Mouse (Mus musculus): ENCODE results near the gene Mov10. TPM values are rescaled to one million over a fixed set of nuclear protein-coding genes. Genes with fewer than 3 reads are reported as not detected.
"Not testable (repeated sequence)": the region's sequence is repeated elsewhere in the genome, so short reads cannot be mapped to it uniquely, and the experiment has no call there.

Gene Mov10
- 11.0 and 17.3 TPM in 2 replicates for total RNA-seq (2014; fragmentation: Nextera tagmentation)
- total RNA-seq (2017) = 1.9 and 3.1 TPM in 2 replicates

DNA sequence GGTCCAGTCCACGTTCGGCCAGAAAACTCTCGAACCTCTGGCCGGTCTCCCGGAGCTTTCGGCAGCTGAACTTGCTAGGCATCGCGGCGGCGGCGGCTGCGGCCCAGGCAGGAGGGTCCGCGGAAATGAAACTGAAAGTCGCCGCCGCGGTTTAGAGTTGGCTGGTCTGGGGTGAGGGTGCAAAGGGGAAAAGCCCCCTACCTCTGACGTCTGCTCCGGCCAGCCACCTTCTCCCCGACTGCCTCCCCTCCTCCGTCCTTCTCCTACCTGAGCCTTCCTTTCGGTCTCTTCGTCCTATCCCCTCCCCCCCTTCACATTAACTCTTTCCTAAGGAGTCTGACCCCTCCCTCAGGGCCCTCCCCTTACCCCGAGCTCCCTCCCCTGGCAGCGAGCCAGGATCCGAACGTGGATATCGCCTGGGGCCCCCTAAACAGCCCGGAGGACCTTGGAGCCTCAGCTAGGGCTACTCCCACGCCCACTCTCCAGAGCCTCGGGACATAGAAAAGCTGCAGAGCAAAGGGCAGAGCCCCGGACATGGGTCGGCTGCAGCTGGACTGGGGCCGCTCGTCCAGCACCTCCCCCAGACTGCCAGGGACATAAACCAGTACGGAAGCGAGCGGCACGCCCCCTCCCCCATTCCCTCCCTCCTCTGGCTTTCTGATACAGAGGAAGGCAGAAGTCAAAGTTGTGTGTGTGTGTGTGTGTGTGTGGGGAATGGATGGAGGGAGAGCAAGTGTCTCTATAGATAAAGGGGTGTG lies at the start of gene Mov10:
Gene Mov10 (minus strand): TSS at position 573 of the 758 bp plus-strand sequence.
- ATAC-seq (replicated peaks; ENCODE audit: low FRiP score, low TSS enrichment, poor library complexity, severe bottlenecking) = peak; percentile 78

DNA sequence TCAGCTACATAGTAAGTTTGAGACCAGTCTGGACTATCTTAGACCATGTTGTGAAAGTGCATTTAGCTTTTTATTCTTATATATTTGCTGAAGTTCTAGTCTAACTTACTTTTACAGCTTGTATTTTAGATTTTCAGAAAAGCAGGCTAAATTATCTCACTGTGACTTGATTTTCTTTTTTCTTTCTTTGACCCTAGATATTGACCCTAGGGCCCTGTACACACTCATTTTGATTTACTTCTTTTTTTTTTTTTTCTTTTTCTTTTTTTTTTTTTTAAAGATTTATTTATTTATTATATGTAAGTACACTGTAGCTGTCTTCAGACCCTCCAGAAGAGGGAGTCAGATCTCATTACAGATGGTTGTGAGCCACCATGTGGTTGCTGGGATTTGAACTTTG lies 48.3 kb upstream of the Mov10 start:
- ATAC-seq (replicated peaks; ENCODE audit: low FRiP score, low TSS enrichment, poor library complexity, severe bottlenecking) = not testable (repeated sequence)

DNA sequence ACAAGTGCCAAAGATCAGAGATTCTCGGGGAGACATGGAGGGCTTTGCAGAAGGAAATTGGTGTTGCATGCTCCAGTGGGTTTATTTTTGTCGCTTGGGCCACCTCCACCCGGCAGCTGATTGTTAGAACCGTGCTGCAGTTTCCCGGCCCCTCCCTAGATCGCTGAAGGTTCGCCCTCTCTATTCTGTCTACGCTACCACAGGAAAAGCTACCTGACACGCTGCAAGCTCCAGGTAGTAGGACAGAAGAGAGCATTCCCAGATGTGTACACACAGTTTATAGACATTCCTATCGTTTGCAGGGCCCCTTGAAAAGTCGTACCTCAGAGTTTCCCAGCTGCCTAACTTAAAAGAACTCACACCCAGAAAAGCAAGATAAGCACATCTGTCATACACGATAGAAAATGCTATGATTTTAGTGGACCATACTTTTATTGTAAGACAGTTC lies 47.0 kb upstream of the Mov10 start:
- ATAC-seq (replicated peaks; ENCODE audit: low FRiP score, low TSS enrichment, poor library complexity, severe bottlenecking) = peak; percentile 43

DNA sequence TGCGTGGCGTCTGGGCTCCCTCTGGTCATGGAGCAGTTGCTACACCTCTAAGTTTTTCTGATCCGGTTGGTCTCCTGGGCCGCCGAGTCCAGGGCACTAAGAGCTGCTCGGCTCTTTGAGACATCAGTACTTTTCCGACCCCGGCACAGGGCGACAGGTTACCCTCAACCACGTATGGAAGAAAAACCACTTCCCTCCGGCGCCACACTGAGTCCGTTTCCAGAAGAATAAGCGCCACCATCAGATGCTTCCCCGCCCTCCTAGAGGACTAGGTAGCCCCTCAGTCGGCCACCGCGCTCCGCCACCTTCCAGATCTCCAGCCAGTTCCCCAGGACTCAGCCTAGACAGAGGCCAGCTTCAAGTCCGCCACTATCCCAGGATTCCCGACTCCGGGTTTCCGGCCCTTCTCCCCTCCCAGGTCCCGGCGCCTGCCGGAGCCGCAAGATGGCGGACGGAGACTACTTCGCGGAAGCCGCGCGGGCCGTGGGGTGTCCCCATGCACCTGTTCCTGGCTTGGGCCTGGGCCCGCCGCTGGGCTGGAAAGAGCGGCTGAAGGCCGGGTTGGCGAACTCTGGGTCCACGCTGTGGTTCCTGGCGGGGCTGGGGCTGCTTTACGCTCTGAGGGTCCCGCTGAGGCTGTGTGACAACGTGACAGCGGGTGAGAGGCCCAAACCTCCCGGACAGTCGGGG lies 46.4 kb upstream of the Mov10 start:
- peak; percentile 62 for ATAC-seq (replicated peaks; ENCODE audit: low FRiP score, low TSS enrichment, poor library complexity, severe bottlenecking)

DNA sequence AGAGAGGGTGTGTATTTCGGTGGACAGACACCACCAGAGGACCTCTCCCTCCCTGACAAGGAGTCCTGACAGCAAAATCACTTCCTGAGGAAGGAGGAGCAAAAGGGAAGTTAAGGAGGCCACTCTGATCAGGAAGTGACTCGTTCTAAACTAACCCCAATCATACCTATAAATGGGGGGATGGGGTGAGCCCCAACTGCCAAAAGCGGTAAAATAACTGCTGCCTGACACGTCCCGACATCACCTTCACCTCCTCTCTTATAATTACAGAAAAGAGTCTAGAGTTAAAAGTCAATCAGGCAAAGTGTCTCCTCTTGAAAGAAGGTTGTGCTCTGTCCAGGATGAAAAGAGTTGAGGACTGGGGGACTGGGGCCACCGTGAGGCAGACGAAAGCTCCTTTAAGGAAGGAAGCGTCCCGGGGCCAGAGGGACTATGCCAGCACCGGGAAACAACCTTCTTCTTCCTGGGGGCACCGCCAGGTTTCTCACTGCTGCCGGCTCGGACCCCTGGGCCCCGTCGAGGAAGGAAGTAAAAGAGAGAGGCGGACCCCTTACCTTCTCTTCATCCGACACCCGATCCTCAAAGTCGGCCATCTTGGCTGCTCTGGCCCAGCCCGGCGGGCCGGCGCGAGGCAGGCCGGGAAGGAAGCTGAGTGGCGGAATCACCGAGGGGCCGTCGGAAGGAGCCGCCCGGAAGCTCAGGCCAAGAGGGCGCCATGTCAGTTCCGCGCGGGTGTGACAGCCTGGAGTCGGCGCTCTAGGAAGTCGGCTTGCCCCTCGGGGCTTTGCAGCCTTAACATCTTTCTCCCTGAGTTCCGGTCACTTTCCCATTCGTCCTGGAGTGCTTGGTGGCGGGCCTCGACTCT lies 45.7 kb upstream of the Mov10 start, which contains the start of the genes St7l and Capza1:
Gene St7l (plus strand): TSS at position 220 of the 865 bp plus-strand sequence.
Gene Capza1 (minus strand): TSS at position 720 of the 865 bp plus-strand sequence.
- ATAC-seq (replicated peaks; ENCODE audit: low FRiP score, low TSS enrichment, poor library complexity, severe bottlenecking) = peak; percentile 91

DNA sequence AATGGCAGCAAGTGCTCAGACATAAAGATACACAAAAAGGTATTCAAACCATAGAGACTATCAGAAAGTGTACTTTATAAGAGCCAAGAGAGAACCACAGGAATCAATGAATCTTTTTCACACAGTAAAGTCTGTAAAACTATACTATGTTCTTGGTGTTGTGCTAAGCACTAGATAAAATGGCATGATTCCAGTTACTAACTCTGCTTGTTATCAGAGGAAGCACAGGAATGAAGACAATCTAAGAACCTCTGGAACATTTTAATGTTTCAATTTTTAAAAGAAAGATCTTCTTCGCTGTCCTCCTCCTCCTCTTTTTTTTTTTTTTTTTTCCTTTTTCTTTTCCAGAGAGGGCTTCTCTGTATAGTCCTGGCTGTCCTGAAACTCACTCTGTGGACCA lies 40.2 kb upstream of the Mov10 start:
- peak; percentile 78 for ATAC-seq (replicated peaks; ENCODE audit: low FRiP score, low TSS enrichment, poor library complexity, severe bottlenecking)

DNA sequence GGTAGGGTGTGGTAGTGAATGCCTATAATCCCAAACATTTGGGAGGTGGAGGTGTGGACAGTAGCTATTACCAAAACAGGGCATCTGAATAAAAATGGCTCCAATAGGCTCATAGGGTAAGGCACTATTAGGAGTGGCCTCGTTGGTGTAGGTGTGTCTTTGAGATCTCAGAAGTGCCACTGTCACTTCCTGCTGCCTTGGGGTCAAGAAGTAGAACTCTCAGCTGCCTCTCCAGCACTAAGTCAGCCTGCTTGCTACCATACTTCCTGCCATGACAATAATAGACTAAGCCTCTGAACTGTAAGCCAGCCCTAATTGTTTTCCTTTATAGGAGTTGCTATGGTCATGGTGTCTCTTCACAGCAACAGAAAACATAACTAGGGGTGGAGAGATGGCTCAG lies 37.7 kb upstream of the Mov10 start:
- no peak for ATAC-seq (replicated peaks; ENCODE audit: low FRiP score, low TSS enrichment, poor library complexity, severe bottlenecking)

DNA sequence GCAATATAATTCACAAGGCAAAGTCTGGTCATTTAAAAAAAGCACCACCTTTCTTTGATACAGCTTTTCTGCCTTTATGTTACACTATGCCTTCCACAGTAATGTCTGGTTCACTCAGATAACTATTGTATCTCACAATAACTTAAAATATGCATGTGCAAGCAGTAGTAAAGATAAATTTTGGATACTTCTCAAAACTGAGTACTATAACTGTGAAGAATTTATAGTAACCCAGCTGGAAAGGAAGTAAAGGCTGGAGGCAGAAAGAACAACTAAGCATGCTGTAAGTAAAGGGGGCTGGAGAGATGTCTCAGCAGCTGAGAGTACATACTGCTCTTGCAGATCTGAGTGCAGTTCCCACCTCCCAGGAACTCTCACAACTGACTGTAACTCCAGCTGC lies 36.5 kb upstream of the Mov10 start:
- ATAC-seq (replicated peaks; ENCODE audit: low FRiP score, low TSS enrichment, poor library complexity, severe bottlenecking) = peak; percentile 75

DNA sequence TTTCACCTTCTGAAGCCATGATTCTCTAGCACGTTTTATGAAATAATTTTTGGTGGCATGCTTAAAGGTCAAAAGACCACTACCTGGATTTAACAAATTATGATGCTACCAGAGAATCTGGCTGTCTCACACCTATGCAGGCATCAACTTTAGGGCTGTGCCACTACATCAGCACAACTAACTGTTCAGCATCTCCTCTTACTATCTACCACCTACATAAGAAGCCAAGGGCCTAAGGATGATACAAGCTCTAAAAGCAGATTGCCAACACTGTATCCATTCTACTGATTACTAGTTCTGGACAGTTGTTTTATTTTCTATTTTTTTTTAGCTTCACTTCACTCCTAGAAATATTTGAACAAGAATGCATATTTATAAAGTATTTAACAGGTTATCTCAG lies 36.1 kb upstream of the Mov10 start:
- ATAC-seq (replicated peaks; ENCODE audit: low FRiP score, low TSS enrichment, poor library complexity, severe bottlenecking) = peak; percentile 61

DNA sequence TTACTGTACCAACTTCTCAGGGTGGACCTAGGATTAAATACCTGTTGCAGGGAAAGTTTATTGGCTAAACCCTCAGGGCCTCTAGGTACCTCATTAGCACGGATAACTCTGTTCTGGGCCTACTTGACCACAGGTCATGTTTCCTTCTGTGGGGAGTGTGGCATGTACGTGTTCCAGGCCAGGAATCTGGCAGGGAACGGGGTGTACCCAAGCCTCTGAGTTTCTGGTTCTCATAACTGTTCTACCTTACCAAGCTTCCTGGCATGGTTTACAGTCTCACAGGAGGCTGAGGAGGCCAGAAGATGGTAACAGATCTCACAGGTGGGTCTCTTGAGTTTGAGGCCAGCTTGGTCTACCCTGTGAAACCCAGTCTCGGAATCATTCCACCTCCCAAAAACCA lies 28.2 kb upstream of the Mov10 start:
- no peak for ATAC-seq (replicated peaks; ENCODE audit: low FRiP score, low TSS enrichment, poor library complexity, severe bottlenecking)

DNA sequence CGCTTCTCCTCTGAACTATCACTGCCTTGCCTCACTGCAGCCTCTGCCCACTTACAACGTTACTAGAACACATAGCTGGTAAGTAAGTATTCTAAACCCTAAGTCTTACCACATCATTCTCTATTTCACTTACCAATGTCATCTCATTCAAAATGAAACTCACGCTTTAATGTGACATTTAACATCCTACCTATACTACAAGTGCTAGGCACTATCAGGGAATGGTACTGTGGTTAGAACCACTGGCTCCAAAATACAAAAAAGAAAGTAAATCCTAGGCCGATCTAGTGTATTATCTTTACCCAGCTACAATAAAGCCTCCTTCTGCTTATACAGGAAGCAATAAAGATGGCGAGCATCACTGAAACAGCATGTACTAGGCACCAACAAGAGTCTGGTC lies 22.7 kb upstream of the Mov10 start:
- ATAC-seq (replicated peaks; ENCODE audit: low FRiP score, low TSS enrichment, poor library complexity, severe bottlenecking) = no peak

DNA sequence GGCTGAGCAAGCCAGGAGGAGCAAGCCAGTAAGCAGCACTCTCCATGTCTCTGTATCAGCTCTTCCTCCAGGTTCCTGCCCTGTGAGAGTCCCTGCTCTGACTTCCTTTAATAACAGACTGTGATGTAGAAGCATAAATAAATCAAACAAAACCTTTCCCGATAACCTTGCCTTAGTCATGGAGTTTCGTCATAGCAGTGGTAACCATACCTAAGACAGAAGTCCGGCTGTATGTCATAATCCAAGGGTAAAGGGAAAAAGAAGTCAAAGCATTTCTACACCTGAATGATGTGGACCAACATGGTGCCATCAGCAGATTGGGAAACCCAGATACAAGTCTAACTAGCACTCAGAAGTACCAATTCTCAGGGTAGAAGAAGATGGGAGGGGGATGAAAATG lies 17.4 kb upstream of the Mov10 start:
- ATAC-seq (replicated peaks; ENCODE audit: low FRiP score, low TSS enrichment, poor library complexity, severe bottlenecking) = no peak

DNA sequence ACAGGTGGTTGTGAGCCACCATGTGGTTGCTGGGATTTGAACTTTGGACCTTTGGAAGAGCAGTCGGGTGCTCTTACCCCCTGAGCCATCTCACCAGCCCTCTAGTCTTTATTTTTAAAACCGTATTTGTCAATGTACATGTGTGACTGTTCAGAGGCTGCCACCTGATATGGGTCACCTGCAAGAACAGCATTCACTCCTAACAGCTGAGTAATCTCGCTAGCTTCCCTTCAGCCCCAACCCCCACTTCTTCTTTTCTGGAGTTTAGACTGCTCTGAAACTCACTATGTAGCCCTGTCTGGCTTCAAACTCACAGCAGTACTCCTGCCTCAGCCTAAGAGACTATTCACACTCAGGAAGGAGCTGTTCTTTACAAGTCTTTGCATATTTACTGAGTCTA lies 4.0 kb upstream of the Mov10 start:
- no peak for ATAC-seq (replicated peaks; ENCODE audit: low FRiP score, low TSS enrichment, poor library complexity, severe bottlenecking)

DNA sequence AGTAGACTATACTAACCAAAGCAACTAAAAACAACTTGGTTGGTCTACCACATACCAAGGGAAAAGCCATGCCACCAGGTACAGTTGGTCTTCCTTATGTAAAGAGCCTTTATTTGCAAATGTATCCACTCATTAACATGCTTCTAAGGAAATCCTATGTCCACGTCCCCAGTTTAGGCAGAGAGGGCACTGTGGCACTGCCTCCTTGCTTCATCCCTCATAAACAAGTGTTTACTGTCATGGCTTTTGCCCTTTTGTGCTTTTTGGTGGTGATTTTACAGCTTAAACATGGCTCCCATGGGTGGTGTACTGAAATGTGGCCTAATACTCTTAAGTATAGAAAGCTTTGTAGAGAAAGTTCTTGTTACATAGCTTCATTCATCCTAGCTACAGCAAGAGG lies 2.1 kb upstream of the Mov10 start:
- ATAC-seq (replicated peaks; ENCODE audit: low FRiP score, low TSS enrichment, poor library complexity, severe bottlenecking) = no peak

DNA sequence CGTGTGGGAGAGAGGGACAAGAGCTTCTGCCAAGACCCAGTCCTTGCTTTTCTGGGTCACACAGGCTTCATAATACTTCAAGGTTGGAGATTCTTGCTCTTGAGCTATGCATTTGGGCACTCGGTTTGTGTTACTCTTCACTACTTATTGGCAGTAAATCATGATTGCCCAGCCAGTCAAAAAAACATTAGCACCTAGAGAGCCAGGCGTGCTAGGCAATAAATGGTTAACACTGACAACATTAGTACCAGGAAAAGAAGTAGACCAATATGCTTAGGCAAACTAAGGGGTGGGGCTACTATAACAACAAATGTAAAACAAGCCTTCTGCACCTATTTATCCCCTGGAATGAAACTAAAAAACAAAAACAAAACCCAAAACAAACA lies 379 bp upstream of the Mov10 start:
- peak; percentile 33 for ATAC-seq (replicated peaks; ENCODE audit: low FRiP score, low TSS enrichment, poor library complexity, severe bottlenecking)

DNA sequence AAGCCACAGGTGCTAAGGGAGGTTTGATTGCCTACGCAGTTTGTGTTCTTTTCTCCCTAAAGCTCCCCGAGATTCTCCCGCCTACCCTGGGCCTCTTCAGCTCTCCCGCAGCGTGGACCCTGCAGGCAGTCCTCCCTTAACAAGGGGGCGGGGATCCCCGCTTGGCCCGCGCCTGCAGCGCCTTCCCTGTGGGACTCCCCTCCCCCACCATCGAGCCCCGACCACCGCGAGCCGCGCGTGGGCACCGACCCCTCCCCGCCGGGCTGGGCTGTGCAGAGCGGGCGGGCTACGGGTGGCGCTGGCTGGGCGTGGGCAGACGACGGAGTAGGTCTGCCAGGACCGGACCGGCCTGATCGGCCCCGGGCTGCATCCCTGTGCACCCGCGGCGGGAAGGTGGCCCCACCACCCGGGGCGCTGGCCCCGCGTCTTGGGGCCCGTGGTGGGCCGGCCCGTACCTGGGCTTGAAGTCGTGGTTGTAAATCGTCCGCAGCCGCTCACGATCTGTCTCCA lies 827 bp downstream of the Mov10 start:
- ATAC-seq (replicated peaks; ENCODE audit: low FRiP score, low TSS enrichment, poor library complexity, severe bottlenecking) = peak; percentile 42

DNA sequence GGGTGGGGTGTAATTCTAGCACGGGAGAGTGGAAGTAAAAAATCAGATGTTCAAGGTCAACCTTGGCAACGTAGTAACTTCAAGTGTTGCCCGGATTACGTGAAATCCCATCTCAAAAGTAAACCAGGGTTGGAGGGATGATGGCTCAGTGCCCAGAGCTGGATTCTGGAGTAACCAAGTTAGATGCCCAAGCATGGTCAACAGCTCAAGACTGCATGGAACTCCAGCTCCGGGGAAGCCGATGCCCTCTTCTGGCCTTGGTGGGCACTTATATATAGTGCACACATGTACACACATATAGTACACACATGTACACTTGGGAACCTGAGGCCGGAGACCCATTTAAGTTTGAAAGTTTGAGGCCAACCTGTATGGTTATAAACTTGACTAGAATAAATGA lies 2.2 kb downstream of the Mov10 start:
- ATAC-seq (replicated peaks; ENCODE audit: low FRiP score, low TSS enrichment, poor library complexity, severe bottlenecking) = no peak

DNA sequence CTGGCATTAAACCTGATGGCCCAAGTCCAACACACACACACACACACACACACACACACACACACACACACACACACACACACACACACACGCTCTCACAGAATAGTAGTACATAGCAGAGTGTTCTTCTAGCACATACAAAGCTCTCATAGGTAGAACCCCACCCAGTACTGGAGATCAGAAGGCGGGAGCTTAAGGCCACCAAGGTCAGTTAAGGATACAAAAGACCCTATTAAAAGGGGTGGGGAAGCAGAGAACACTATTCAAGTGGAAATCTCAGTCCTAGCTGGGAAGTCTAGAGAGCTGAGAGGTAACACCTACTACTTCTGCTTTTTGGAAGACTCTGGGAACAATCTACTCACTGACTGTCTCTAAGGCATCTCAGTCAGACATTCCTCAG lies 3.0 kb downstream of the Mov10 start:
- no peak for ATAC-seq (replicated peaks; ENCODE audit: low FRiP score, low TSS enrichment, poor library complexity, severe bottlenecking)

DNA sequence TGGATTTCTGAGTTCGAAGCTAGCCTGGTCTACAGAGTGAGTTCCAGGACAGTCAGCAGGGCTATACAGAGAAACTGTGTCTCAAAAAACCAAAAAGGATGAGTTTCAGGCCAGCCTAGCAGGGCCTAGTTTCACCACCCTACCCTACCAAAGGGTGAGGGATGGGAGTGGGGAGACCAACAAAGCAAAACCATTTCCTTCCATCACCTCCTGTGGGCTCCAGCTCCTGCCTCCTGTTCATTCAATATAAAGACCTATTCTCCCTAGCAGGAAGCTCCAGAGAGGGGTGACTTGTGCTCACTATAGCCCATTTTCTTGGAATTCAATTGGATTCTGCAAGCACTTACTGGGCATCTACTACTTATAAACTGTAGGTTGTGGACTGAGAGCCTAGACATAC lies 3.6 kb downstream of the Mov10 start:
- no peak for ATAC-seq (replicated peaks; ENCODE audit: low FRiP score, low TSS enrichment, poor library complexity, severe bottlenecking)

DNA sequence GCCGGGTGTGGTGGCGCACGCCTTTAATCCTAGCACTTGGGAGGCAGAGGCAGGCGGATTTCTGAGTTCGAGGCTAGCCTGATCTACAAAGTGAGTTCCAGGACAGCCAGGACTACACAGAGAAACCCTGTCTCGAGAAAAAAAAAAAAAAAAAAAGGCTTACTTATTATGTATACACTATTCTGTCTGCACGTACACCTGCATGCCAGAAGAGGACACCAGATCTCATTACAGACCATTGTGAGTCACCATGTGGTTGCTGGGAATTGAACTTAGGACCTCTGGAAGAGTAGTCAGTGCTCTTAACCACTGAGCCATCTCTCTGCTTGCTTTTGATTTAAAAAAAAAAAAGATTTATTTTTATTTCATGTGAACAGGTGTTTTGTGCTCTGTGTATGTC lies 5.1 kb downstream of the Mov10 start:
- not testable (repeated sequence) for ATAC-seq (replicated peaks; ENCODE audit: low FRiP score, low TSS enrichment, poor library complexity, severe bottlenecking)
